Mouse (Mus musculus): ENCODE measurements at regions not wholly inside any gene's neighbourhood (a gene's known extent, or its start where the extent isn't known, plus 50 kb on each side); places are given as distances from the start of the nearest gene placed in this dataset.

DNA sequence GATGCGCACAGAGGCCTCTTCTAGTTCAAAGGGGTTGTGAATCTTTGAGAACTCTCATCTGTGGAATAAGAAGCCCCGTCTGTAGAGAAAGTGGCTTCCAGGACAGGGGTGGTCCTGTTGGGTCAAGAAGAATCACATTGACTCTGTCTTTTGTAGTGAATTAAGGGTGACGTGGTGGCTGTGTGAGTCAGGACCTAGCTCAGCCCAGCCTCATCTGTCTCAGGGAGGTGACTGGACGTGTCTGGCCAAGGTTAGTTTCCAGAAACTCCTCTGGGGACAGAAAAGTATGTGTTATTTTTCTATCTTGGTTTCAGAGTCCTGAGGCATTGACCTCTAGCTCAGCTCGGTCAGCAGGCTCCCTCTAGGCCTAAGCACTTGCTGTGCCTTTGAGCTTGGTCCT lies 73.3 kb upstream of the Lep start:
- DNase-seq: no peak
- Histone ChIP-seq H3K27me3 (ENCODE audit: control insufficient read depth, insufficient read depth, low read length) (no peaks in the 10 kb centered on the region), H3K4me3 (replicated peaks; ENCODE audit: insufficient read depth, low read depth, low read length) (no peak overlapping the region), H3K4me1 (ENCODE audit: control insufficient read depth, insufficient read depth, low read length) (peaks cover 49% of the 10 kb centered on the region), H3K27ac (ENCODE audit: insufficient read depth, low read length) (no peak overlapping the region)
- no peak for TF ChIP-seq POLR2A (IDR thresholded peaks at IDR 0.05; ENCODE audit: borderline replicate concordance, insufficient read depth, low read length)
- TF ChIP-seq CTCF (IDR thresholded peaks at IDR 0.05; ENCODE audit: borderline replicate concordance, insufficient read depth, low read depth, low read length): no peak
- 56% methylated on average over 5 of the region's 5 CpGs for WGBS

GRCm38 (mm10) chr6:28987386-28987785 lies 72.6 kb upstream of the Lep start:
- Histone ChIP-seq H3K27me3 (ENCODE audit: control insufficient read depth, insufficient read depth, low read length) (no peaks in the 10 kb centered on the region), H3K27ac (ENCODE audit: insufficient read depth, low read length) (no peak overlapping the region), H3K4me3 (replicated peaks; ENCODE audit: insufficient read depth, low read depth, low read length) (no peak overlapping the region), H3K4me1 (ENCODE audit: control insufficient read depth, insufficient read depth, low read length) (peaks cover 49% of the 10 kb centered on the region)
- TF ChIP-seq CTCF (IDR thresholded peaks at IDR 0.05; ENCODE audit: borderline replicate concordance, insufficient read depth, low read depth, low read length): no peak
- TF ChIP-seq POLR2A (IDR thresholded peaks at IDR 0.05; ENCODE audit: borderline replicate concordance, insufficient read depth, low read length): no peak
- DNase-seq: no peak
- 36% methylated on average over 7 of the region's 7 CpGs for WGBS

GRCm38 (mm10) chr6:28989433-28989832 lies 70.6 kb upstream of the Lep start:
- TF ChIP-seq POLR2A (IDR thresholded peaks at IDR 0.05; ENCODE audit: borderline replicate concordance, insufficient read depth, low read length): no peak
- no peak for TF ChIP-seq CTCF (IDR thresholded peaks at IDR 0.05; ENCODE audit: borderline replicate concordance, insufficient read depth, low read depth, low read length)
- 27% methylated on average over 10 of the region's 10 CpGs for WGBS
- peak overlapping the region; percentile 1 for H3K4me3 ChIP-seq (replicated peaks; ENCODE audit: insufficient read depth, low read depth, low read length)
- DNase-seq: peak; percentile 61 to 66
- no peak overlapping the region for H3K27ac ChIP-seq (ENCODE audit: insufficient read depth, low read length)
- no peaks in the 10 kb centered on the region for H3K27me3 ChIP-seq (ENCODE audit: control insufficient read depth, insufficient read depth, low read length)
- H3K4me1 ChIP-seq (ENCODE audit: control insufficient read depth, insufficient read depth, low read length): peaks cover 34% of the 10 kb centered on the region

DNA sequence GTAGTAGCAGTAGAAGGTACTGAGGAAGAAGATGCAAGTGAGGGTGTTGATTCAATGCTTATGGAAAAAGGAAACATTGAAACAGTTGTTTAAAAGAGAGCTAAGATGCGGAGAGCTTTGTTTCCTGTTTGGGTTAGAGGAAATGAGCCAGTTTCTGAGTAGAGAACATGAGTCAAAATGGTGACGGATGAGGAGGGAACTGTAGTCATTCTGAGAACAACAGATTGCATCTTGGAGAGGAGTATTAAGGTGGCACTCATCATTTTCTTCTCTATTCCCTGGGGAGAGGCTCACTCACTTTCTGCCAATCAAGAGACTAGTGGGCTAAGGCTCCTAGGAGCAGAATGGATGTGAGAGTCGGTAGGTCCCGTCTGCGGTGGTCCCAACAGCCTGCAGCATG lies 69.8 kb upstream of the Lep start:
- TF ChIP-seq CTCF (IDR thresholded peaks at IDR 0.05; ENCODE audit: borderline replicate concordance, insufficient read depth, low read depth, low read length) (no peak), POLR2A (IDR thresholded peaks at IDR 0.05; ENCODE audit: borderline replicate concordance, insufficient read depth, low read length) (no peak)
- no peaks in the 10 kb centered on the region for H3K27me3 ChIP-seq (ENCODE audit: control insufficient read depth, insufficient read depth, low read length)
- WGBS: 72% methylated on average over 5 of the region's 5 CpGs
- no peak overlapping the region for H3K27ac ChIP-seq (ENCODE audit: insufficient read depth, low read length)
- H3K4me1 ChIP-seq (ENCODE audit: control insufficient read depth, insufficient read depth, low read length): peaks cover 27% of the 10 kb centered on the region
- no peak overlapping the region for H3K4me3 ChIP-seq (replicated peaks; ENCODE audit: insufficient read depth, low read depth, low read length)
- no peak for DNase-seq

GRCm38 (mm10) chr6:28994481-28994880 lies 65.5 kb upstream of the Lep start:
- Histone ChIP-seq H3K4me3 (replicated peaks; ENCODE audit: insufficient read depth, low read depth, low read length) (no peak overlapping the region), H3K27me3 (ENCODE audit: control insufficient read depth, insufficient read depth, low read length) (no peaks in the 10 kb centered on the region), H3K27ac (ENCODE audit: insufficient read depth, low read length) (no peak overlapping the region), H3K4me1 (ENCODE audit: control insufficient read depth, insufficient read depth, low read length) (peaks cover 6% of the 10 kb centered on the region)
- WGBS: 89% methylated on average over 4 of the region's 4 CpGs
- TF ChIP-seq CTCF (IDR thresholded peaks at IDR 0.05; ENCODE audit: borderline replicate concordance, insufficient read depth, low read depth, low read length) (no peak), POLR2A (IDR thresholded peaks at IDR 0.05; ENCODE audit: borderline replicate concordance, insufficient read depth, low read length) (no peak)
- no peak for DNase-seq

DNA sequence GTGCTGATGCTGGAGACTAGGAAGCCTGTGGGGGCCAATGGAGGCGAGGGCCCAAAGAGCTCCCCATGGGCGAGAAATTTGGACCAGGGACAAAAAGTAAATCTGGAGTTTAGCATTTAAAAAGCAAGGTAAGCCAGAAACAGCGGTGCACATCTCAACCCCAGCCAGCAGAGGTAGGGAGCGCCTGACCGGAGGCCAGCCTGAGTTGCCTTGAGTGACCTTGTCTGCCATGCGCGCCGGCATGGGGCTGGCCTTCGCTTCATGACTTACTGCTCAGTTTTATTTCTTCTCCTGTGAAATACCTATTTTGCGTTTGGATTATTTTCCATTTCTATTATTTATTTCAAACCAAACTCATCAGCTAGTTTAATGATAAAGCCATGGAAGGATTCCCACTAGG lies 64.3 kb upstream of the Lep start:
- peaks cover 4% of the 10 kb centered on the region for H3K4me1 ChIP-seq (ENCODE audit: control insufficient read depth, insufficient read depth, low read length)
- WGBS: 73% methylated on average over 10 of the region's 10 CpGs
- no peak overlapping the region for H3K27ac ChIP-seq (ENCODE audit: insufficient read depth, low read length)
- no peaks in the 10 kb centered on the region for H3K27me3 ChIP-seq (ENCODE audit: control insufficient read depth, insufficient read depth, low read length)
- H3K4me3 ChIP-seq (replicated peaks; ENCODE audit: insufficient read depth, low read depth, low read length): no peak overlapping the region
- no peak for DNase-seq
- TF ChIP-seq POLR2A (IDR thresholded peaks at IDR 0.05; ENCODE audit: borderline replicate concordance, insufficient read depth, low read length) (no peak), CTCF (IDR thresholded peaks at IDR 0.05; ENCODE audit: borderline replicate concordance, insufficient read depth, low read depth, low read length) (no peak)

DNA sequence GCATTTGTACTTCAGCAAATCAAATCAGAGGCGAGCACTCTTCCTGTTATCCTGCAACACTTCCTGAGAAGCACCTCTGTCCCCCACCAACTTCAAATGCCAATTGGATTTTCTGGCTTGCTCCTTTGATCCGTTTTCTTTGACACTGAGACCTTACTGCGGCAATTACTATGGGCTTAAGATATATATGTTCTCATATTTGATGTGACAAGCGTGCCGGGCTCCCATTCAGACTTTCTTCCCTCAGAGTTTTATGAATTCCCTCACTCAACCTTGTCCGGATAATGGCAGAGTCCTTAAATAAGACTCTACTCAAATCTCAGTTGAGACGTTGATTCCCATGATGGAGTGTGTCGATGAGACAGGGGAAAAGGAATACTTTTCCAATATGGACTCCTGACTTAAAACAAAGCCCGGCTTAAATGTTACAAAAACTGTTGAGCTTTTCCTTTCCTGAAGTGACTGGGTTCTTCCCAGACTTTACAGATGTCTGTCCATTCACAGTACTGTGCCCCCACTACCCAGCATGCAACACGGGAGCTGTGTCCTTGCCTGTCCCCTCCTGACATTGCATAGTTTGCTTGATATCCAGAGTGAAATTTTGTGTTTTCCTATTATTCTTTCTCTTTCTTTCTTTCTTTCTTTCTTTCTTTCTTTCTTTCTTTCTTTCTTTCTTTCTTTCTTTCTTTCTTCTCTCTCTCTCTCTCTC lies 60.5 kb upstream of the Lep start:
- Histone ChIP-seq H3K4me3 (replicated peaks; ENCODE audit: insufficient read depth, low read depth, low read length) (no peak overlapping the region), H3K27ac (ENCODE audit: insufficient read depth, low read length) (no peak overlapping the region), H3K27me3 (ENCODE audit: control insufficient read depth, insufficient read depth, low read length) (no peaks in the 10 kb centered on the region), H3K4me1 (ENCODE audit: control insufficient read depth, insufficient read depth, low read length) (peaks cover 4% of the 10 kb centered on the region)
- TF ChIP-seq POLR2A (IDR thresholded peaks at IDR 0.05; ENCODE audit: borderline replicate concordance, insufficient read depth, low read length) (no peak), CTCF (IDR thresholded peaks at IDR 0.05; ENCODE audit: borderline replicate concordance, insufficient read depth, low read depth, low read length) (no peak)
- DNase-seq: no peak
- 80% methylated on average over 10 of the region's 10 CpGs for WGBS

- no peak for DNase-seq
- WGBS: 77% methylated on average over 10 of the region's 10 CpGs
- no peaks in the 10 kb centered on the region for H3K27me3 ChIP-seq (ENCODE audit: control insufficient read depth, insufficient read depth, low read length)
- H3K27ac ChIP-seq (ENCODE audit: insufficient read depth, low read length): no peak overlapping the region
- H3K4me3 ChIP-seq (replicated peaks; ENCODE audit: insufficient read depth, low read depth, low read length): no peak overlapping the region
- TF ChIP-seq CTCF (IDR thresholded peaks at IDR 0.05; ENCODE audit: borderline replicate concordance, insufficient read depth, low read depth, low read length): no peak
- no peak for TF ChIP-seq POLR2A (IDR thresholded peaks at IDR 0.05; ENCODE audit: borderline replicate concordance, insufficient read depth, low read length)
- H3K4me1 ChIP-seq (ENCODE audit: control insufficient read depth, insufficient read depth, low read length): no peaks in the 10 kb centered on the region; the same call in 1 of the 2 replicates
Measured at GRCm38 (mm10) chr6:29002141-29002540, 57.9 kb upstream of the Lep start.

All from cerebellum, adult 2 months (tissue).